Mouse (Mus musculus): ENCODE measurements at regions not wholly inside any gene's neighbourhood (a gene's known extent, or its start where the extent isn't known, plus 50 kb on each side); places are given as distances from the start of the nearest gene placed in this dataset.

DNA sequence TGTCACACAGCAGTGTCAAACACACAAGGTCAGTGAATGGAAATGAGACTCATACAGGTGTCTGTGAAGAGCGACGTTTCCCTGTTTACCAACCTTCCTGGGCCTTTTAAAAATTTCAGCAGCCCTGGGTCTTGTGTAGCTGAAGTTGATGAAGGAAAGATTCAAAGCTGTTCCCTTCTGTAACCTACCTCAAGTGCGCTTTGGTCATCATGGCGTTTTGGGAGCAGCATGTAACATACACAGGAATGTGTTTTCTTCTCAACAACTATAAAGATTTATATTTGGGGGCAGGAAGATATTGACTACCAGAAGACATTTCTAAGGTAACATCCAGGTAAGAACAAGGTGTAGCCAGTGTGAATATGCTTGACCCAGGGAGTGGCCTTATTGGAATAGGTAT lies 466.9 kb upstream of the Cdh4 start:
- TF ChIP-seq CTCF (IDR thresholded peaks at IDR 0.05; ENCODE audit: control insufficient read depth, insufficient read depth, insufficient replicate concordance, low read depth, low read length) (no peak), POLR2A (IDR thresholded peaks at IDR 0.05; ENCODE audit: control insufficient read depth, low read depth, low read length) (no peak)
